Mouse (Mus musculus) left cerebral cortex, postnatal 4 days (tissue): Measurements from ENCODE around the gene Smok3b. TPM values are rescaled to one million over a fixed set of nuclear protein-coding genes. Genes with fewer than 3 reads are reported as not detected.
"Not testable (repeated sequence)": the region's sequence is repeated elsewhere in the genome, so short reads cannot be mapped to it uniquely, and the experiment has no call there.

Source experiments
- DNase-seq: peaks from one replicate; pipeline ENCODE4 v3.0.0-alpha.2; 2022
- intact Hi-C: fragments of 180-260 bp; cut with DNase I; formaldehyde crosslinking; loops from one replicate; pipeline ENCODE4 v1.15.1; 2025
- total RNA-seq, 2 experiments: library from RNA; stranded (reverse); gene quantifications; 2 replicates each; pipeline ENCODE4 v1.2.3; 2021

The Smok3b gene
- total RNA-seq, result not detected

DNA sequence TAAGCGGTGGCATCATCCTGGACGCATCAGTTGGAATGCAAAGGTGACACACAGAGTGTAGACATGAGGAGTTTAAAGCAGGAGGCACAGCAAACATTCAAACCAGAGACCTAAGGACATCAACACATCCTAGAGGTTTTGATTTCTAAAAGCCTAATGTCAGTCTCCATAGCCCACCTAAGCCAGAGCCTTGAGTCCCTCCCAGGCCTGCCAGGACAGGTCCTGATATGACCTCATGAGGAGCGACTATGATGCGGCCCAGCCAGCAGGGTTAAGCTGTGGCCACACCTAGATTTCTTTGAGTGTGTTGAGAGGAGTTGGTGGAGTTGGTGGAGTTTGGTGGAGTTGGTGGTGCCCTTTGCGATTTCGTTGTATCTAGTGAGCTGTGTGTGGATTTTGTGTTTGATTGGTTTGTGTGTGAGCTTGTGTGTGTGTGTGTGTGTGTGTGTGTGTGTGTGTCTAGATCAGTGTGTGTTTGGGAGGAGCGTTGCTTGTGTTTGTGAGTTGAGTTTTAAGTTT is at the start of gene Smok3b, which contains the start of gene Smok3a:
Smok3b (plus strand) TSS at position 469 of the 519 bp plus-strand sequence.
Smok3a (plus strand) TSS at position 301 of the 519 bp plus-strand sequence.
- intact Hi-C loops, DNase-seq: not testable (repeated sequence)

- DNase-seq, result no peak
- intact Hi-C loops, result no loop called here
These were observed 48.1 kb upstream of the Smok3b start for GRCm38 (mm10) chr5:137973161-137973560.

GRCm38 (mm10) chr5:137973738-137974137 is 47.5 kb upstream of the Smok3b start:
- intact Hi-C loops, result no loop called here
- no peak for DNase-seq

- intact Hi-C loops, result no loop called here
- no peak for DNase-seq
These were observed 46.5 kb upstream of the Smok3b start for GRCm38 (mm10) chr5:137974724-137975123.

- DNase-seq, result no peak
- intact Hi-C loops, result no loop called here
These were observed 45.8 kb upstream of the Smok3b start for GRCm38 (mm10) chr5:137975434-137975833.

DNA sequence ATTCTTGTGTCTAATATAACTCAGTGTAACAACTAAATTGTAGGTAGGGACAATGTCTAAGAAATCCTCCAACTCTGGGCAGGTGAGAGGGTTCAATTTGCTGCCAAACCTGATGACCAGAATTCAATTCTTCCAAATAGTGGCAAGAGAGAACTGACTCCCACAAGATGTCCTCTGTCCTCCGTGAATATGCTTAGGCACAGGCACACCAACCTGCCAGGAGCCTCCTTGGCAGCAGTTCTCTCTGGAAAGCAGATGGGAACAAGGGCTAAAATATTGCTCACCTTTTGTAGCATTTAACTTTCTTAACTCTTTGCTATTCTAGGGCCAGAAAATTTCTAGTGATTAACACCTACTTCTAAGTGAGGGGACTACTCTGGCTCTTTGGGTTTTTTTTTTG is 43.9 kb upstream of the Smok3b start:
- no peak for DNase-seq
- intact Hi-C loops, result no loop called here

- no peak for DNase-seq
These were observed 42.1 kb upstream of the Smok3b start for GRCm38 (mm10) chr5:137979081-137979480.

GRCm38 (mm10) chr5:137981300-137981699 is 39.9 kb upstream of the Smok3b start, which contains the start of gene Azgp1:
Azgp1 (plus strand) TSS chr5:137981520.
- no peak for DNase-seq
- intact Hi-C loops, result no loop called here

More at GRCm38 (mm10) chr5:137979081-137979480, 42.1 kb upstream of the Smok3b start:
- intact Hi-C loops, result no loop called here

DNA sequence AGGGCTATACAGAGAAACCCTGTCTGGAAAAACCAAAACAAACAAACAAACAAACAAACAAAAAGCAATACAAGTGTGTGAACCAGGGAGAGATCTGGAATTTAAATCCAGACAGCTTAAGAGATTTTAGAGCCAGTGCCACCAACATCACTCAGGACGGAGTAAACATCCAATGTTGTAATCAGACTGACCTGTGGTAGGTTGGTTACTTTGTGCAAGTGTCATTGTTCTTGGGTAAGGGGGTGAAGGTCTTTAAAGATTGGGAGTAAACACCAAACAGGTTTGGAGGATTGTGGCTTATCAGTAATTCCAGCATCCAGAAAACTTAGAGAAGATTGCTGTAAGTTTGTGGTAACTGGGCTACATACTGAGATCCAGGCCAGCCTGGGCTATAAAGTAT is 34.9 kb upstream of the Smok3b start:
- intact Hi-C loops, result no loop called here
- no peak for DNase-seq

DNA sequence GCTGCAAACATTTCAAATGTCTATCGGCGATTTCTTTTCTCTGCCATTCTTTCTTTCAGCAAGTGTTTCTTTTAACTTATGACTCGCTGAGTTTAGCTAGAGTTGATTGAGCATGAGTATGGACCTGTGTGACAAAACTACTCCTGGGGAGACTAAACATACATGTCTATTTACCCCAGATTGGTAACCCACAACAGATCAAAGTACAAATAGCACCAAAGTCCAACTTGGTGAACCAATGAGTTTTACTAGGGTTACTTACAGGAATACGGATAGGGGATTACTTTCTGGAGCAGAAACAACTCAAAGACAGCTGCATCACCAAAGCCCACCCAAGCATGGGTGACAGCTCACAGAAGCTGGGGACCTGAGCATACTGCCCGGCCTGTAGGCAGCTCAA is 11.8 kb upstream of the Smok3b start:
- DNase-seq, result no peak
- intact Hi-C loops, result no loop called here

- no peak for DNase-seq
- intact Hi-C loops, result no loop called here
These were observed 8.8 kb upstream of the Smok3b start for GRCm38 (mm10) chr5:138012382-138012781.

GRCm38 (mm10) chr5:138016530-138016929 is 4.7 kb upstream of the Smok3b start:
- intact Hi-C loops, result no loop called here
- no peak for DNase-seq

- intact Hi-C loops, result no loop called here
- DNase-seq, result no peak
These were observed 4.2 kb upstream of the Smok3b start for GRCm38 (mm10) chr5:138016997-138017396.

DNA sequence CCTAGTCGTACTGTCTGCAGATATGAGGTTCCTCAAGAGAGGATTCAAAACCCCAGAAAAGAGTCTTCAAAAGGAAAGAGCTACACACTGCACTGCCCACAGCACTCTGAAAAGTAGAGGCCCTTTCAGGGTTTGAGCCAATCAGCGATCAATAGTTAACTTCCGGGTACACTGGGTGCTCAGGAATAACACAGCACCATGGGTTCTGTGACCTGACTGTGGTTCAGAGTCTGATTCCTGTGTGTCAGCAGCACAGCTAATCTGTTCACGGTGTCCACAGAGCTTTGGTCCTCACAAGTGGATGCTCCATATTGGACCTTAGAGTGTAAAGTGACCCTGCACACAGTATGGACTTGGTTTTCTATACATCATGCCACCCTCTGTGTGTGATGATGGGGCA is 1.7 kb upstream of the Smok3b start:
- intact Hi-C loops, DNase-seq: not testable (repeated sequence)

DNA sequence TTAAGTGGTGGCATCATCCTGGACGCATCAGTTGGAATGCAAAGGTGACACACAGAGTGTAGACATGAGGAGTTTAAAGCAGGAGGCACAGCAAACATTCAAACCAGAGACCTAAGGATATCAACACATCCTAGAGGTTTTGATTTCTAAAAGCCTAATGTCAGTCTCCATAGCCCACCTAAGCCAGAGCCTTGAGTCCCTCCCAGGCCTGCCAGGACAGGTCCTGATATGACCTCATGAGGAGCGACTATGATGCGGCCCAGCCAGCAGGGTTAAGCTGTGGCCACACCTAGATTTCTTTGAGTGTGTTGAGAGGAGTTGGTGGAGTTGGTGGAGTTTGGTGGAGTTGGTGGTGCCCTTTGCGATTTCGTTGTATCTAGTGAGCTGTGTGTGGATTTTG is 31.7 kb downstream of the Smok3b start, which contains the start of gene Smok3c:
Smok3c (plus strand) TSS at position 301 of the 400 bp plus-strand sequence.
- intact Hi-C loops, DNase-seq: not testable (repeated sequence)

DNA sequence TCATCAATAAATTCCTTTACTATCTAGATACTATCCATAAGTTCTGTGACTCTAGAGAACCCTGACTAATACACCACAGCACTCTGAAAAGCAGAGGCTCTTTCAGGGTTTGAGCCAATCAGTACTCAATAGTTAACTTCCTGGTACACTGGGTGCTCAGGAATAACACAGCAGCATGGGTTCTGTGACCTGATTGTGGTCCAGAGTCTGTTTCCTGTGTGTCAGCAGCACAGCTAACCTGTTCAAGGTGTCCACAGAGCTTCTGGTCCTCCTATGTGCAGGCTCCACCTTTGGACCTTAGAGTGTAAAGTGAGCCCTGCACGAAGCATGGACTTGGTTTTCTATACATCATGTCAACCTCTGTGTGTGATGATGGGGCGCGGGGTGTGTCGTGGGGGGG is 52.6 kb downstream of the Smok3b start:
- DNase-seq, result no peak
- intact Hi-C loops, result no loop called here

- intact Hi-C loops, result no loop called here
- DNase-seq, result no peak
These were observed 54.5 kb downstream of the Smok3b start for GRCm38 (mm10) chr5:138075684-138076083.

- intact Hi-C loops, result no loop called here
These were observed 54.9 kb downstream of the Smok3b start for GRCm38 (mm10) chr5:138076148-138076547.

GRCm38 (mm10) chr5:138080456-138080855 is 59.2 kb downstream of the Smok3b start:
- intact Hi-C loops, result no loop called here
- DNase-seq, result no peak

More at GRCm38 (mm10) chr5:138076148-138076547, 54.9 kb downstream of the Smok3b start:
- DNase-seq, result no peak

- intact Hi-C loops, result no loop called here
- DNase-seq, result no peak
These were observed 60.2 kb downstream of the Smok3b start for GRCm38 (mm10) chr5:138081446-138081845.

DNA sequence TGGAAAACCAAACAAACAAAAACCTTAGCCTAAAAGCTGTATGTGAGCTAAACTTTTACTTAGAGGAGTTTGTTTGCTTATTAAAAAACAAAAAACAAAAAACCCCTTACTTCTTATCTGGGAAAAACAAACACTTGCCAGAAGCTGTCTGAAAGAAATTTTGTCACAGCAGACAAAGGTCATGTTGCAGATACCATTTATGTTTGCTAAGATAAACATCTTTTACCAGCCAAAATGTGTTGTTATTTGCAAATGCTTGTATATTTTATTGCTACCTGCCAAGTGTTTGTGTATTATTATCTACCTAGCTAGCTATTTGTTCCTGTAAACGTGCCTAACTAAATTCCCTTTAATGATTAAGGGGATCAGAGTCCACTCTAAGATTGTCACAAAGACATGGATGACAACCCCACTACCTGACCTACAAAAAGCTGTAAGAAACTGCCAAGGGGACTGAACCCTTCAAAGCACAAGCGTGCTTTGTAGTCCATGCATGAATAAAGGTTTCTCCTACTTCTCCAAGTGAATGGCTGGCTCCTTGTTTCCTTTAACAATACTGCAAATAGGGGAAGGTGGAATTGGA is 62.2 kb downstream of the Smok3b start:
- no peak for DNase-seq
- intact Hi-C loops, result no loop called here

- intact Hi-C loops, result no loop called here
- DNase-seq, result no peak
These were observed 62.7 kb downstream of the Smok3b start for GRCm38 (mm10) chr5:138083936-138084335.
